Mouse (Mus musculus): Measurements from ENCODE around the gene Emc1.

Gene Emc1

DNA sequence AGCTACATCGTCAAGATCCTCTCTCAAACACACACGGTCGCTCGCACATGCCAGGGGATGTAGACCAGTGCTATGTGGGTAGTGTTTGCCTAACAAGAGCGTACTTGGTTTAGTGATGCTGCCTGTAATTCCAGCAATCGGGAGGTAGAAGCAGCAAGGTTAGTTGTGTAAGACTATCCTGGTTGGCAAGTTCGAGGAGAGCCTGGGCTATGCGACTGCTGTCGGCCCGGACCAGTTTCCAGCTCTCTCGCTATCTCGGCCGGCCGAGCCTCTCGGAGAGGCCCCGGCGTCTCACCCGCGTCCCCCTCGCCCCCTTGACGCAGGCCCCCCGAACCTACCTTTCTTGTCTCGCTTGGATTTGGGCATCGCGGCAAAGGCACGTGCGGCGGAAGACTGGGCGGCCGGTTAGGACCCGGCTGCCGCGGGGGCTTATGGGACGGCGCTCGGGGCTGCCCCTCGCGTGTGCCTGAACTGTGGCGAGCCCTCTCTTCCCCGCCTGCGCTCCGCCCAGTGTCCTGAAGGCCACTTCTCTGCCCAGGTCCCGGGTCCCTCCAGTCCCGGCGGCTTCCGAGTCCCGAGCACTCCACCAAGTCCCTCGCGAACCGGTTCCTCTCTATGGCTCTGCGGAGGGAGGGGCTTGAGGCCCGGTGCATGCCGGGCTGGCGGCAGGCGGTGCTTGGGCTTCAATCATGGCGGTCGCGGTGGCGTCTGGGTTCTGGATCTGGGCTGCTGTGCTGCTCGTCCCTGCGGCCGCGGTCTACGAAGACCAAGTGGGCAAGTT, at the start of gene Emc1, which contains the start of the genes Mrto4 and Ubr4:
Emc1 (plus strand) TSS at position 657 of the 781 bp plus-strand sequence.
Mrto4 (minus strand) TSS at position 646 of the 781 bp plus-strand sequence.
Ubr4 (plus strand) TSS at position 679 of the 781 bp plus-strand sequence.
- peak; percentile 83 to 90 for DNase-seq (ENCODE audit: low spot score in 2 of 2)

DNA sequence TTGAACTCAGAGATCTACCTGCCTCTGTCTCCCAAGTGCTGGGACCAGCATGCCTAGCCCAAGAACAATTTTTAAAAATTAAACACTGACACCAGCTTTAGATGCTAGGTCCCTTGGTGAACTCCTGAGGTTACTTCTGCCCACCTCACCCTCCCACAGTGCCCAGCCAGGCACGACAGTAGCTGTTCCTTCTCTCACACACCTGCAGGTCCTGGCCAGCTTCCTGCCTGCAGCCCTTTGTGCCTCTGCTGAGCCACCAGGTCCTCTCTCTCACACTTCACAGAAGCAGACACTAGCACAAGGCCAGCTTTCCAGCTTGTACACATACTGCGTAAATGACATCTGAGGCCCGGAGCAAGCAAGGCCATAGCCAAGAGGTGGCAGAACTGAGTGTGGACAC, 46.9 kb upstream of the Emc1 start:
- no peak for DNase-seq (ENCODE audit: low spot score in 2 of 2)

DNA sequence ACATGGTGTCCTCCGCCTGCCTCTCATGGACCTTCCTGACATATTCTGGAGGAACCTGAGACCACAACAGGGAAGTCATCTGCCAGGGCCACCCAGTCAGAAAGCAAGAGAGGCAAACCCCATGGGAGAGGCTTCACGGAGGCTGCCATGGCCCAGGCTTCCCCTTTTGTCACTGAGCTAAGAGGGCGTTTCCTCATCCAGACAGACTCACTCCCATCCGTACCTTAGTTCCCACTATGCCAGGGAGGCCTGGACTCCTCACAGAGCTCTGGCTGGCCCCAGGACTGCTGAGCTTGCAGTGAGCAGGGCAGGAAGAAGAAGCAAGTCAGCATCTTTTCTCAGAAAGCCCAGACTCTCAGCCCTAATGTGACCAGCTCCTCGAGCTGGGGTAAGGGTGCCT, 44.5 kb upstream of the Emc1 start:
- no peak for DNase-seq (ENCODE audit: low spot score in 2 of 2)

- no peak for DNase-seq (ENCODE audit: low spot score in 2 of 2)
These were observed 42.7 kb upstream of the Emc1 start for GRCm38 (mm10) chr4:139309651-139310050.

DNA sequence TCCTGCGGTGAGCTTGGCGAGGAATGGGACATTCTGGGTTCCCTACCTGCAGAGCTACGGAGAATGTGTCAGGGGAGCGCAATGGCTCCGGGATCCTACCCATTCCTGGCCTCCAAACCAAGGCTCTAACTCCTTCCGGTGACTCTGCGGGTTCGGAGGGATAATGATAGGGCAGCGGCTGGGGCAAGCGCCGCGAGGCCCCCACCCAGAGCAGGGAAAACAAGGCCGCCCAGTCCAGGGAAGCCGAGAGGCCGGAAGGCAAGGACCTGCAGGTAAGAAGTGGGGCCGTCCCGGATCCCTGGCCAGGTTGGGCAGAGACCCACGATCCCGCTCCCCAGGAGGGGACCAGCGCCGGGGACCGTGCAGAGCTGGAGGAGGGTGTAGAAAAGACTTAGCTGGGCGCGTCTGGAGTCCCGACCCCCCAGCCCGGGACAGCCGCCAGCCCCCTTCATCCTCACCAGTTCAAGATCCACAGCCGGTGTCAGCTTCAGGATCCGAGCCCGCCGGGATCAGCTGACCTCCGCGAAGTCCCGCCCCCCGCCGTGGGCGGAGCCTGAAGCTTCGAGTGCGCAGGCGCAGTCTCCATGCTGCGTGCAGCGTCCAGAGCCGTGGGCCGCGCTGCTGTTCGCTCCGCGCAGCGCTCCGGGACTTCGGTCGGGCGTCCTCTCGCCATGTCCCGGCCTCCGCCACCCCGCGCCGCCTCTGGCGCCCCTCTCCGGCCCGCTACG, 42.1 kb upstream of the Emc1 start, which contains the start of the genes Pqlc2 and Akr7a5:
Pqlc2 (minus strand) TSS at position 538 of the 728 bp plus-strand sequence.
Akr7a5 (plus strand) TSS at position 574 of the 728 bp plus-strand sequence.
- peak; percentile 98 to 99 for DNase-seq (ENCODE audit: low spot score in 2 of 2)

DNA sequence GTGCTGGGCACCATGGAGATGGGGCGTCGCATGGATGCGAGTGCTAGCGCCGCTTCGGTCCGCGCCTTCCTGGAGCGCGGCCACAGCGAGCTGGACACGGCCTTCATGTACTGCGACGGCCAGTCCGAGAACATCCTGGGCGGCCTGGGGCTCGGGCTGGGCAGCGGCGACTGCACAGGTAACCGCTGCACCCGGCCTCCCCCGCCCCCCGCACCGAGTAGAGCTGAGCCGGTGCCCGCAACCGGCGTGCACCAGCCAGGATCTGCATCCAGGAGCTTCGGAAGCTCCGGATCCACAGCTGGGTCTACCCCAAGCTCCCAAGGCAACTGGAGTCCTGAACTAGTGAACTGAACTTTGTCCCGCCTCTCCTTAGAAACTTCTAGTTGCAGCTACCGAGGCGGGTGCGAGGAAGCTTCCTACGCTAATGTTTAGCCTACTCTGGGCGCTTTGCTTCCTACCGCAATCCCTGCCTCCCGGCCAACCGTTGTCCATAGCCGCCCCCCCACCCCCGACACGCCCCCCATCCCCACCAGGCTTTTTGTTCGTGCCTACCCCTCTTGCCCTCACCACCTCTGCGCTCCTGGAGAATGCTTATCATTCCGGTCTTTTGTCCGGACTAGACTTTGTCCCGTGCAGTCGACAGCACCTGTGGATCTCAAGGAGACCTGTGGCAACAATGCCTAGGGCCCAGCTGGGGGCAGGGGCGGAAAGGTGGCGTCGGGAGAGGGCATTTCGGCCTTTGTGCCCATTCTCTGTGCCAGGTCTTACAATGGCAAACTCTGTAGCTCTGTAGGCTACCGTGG, 41.3 kb upstream of the Emc1 start:
- DNase-seq (ENCODE audit: low spot score in 2 of 2), result no peak

GRCm38 (mm10) chr4:139311707-139312106, 40.7 kb upstream of the Emc1 start:
- no peak for DNase-seq (ENCODE audit: low spot score in 2 of 2)

- DNase-seq (ENCODE audit: low spot score in 2 of 2), result no peak
These were observed 39.8 kb upstream of the Emc1 start for GRCm38 (mm10) chr4:139312632-139313031.

DNA sequence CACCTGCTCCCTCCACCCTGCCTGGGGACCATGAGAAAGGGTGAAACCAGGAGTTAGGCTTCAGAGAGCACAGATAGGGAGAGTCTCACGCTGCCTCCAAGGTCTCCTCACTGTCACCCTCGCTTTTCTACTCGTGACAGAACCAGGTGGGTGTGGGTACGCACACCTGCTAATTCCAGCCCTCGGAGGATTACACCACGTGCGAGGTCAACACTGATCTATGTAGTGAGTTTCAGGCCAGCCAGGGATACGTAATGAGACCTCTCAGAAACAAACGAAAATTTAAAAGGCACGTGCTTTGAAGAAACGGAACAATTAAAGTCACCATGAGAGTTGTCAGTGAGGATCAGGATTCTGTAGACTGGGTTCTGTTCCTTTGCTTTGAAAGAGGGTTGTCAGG, 33.9 kb upstream of the Emc1 start:
- no peak for DNase-seq (ENCODE audit: low spot score in 2 of 2)

DNA sequence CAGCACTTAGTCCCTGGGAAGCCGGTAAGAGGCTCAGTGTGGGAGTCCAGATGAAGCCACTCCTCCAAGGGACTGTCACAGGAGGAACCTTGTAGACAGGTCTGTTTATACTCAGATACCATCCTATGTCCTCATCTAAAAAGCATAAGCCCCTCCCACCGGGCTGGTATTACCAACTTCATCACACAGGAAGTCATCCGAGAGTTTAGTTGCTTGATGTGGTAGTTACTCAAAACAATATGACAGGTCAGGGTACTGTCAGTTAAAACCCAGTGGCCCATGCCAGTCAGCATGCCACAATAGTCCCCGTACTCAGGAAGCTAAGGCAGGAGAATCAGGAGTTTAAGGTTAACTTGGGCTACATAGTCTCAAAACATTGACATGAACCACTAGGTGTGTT, 32.6 kb upstream of the Emc1 start:
- no peak for DNase-seq (ENCODE audit: low spot score in 2 of 2)

- DNase-seq (ENCODE audit: low spot score in 2 of 2), result no peak
These were observed 21.8 kb upstream of the Emc1 start for GRCm38 (mm10) chr4:139330605-139331004.

- no peak for DNase-seq (ENCODE audit: low spot score in 2 of 2)
These were observed 17.6 kb upstream of the Emc1 start for GRCm38 (mm10) chr4:139334631-139335295.

DNA sequence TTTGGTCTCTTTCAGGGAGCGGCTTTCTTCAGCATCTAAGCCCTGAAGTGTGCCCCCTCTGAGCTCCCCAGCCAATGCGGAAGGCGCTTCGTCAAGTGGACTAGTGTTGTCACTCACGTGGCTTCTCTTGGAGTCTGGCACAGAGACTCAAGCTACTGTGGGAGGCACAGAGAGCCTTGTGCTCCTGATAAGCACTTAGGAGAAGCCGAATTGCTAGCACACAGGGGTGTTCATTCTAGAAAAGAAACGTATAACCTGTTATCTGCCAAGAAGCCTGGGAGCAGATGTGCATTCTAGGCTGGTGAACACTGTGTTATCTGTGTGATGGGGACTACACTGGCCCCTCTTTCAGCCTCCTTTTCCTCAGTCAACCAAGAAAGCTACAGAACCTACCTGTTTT, 16.9 kb upstream of the Emc1 start:
- no peak for DNase-seq (ENCODE audit: low spot score in 2 of 2)

GRCm38 (mm10) chr4:139336822-139337483, 15.4 kb upstream of the Emc1 start:
- DNase-seq (ENCODE audit: low spot score in 2 of 2), result peak; percentile 34 to 62

DNA sequence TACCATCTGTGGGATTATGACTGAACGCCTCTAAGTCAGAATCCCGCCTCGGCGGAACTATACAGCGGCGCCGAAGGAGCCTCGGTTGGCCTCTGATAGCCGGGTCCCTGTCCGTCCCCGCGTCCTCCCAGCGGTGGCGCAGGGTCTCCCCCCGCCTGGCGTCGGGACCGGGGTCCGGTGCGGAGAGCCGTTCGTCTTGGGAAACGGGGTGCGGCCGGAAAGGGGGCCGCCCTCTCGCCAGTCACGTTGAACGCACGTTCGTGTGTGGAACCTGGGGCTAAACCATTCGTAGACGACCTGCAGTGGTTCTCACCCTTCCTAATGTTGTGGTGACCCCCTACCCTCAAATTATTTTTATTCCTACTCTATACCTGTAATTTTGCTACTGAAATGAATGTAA, 14.2 kb upstream of the Emc1 start:
- DNase-seq (ENCODE audit: low spot score in 2 of 2), result no peak

DNA sequence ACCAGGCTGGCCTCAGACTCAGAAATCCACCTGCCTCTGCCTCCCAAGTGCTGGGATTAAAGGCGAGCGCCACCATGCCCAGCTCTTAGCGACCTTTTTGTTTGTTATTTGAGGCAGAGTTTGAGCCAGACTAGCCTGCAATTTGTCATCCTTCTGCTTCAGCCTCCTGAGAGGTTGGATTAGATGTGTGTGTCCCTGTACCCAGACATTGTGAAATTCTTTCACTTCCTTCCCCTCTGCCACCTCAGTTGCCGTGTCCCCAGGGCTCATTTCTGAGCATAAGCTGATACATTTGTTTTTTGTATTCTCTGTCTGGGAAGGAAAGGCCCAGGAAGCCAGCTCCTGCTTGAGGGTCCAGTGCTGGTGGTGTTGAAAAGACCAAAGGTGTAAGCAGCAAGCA, 11.6 kb upstream of the Emc1 start:
- no peak for DNase-seq (ENCODE audit: low spot score in 2 of 2)

DNA sequence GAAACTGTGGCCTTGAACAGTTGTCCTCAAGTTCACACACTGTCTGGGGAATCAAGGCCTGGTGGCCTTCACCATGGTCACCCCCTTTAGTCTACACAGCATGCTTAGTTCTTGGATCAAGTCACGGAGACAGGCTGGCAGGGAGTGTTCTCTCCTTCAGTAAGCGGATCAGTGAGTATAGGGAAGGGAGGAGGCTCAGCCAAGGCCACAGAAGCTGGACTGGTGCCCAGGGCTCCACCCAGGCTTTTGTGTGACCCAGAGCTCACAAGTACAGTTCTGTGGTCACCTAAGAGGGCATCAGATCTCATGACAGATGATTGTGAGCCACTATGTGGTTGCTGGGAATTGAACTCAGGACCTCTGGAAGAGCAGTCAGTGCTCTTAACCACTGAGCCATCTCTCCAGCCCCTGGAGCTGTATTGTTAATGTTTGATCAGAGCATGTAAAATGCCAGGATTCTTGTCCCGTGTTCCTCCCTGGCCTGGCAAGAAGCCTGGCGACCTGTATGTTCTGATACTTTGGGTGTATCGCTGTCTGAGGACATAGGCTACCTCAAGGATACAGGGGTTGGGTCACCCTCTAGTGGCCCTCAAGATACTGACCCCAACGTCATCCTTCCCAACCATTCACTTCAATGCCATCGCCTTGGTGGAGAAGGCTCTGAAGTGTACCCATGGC, 10.7 kb upstream of the Emc1 start:
- DNase-seq (ENCODE audit: low spot score in 2 of 2), result no peak

DNA sequence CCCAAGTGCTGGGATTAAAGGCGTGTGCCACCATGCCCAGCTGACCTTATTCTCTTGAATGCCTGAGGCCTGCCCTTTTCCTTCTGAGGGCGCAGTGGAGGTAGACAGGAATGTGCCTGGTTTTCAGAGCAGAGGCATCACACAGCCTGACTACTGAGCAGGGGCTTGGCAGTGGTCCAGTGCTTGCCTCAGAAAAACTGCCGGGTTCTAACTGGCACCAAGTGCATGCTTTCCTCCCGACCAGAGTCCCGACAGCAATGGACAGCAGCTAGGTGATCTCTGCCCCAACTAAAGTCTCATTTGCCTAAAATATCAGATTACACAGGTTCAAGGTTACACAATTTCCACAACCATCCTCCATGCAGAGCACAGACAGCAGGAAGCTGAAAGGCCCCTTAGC, 8.7 kb upstream of the Emc1 start:
- DNase-seq (ENCODE audit: low spot score in 2 of 2), result peak in 1 of 2 experiments; percentile 32

DNA sequence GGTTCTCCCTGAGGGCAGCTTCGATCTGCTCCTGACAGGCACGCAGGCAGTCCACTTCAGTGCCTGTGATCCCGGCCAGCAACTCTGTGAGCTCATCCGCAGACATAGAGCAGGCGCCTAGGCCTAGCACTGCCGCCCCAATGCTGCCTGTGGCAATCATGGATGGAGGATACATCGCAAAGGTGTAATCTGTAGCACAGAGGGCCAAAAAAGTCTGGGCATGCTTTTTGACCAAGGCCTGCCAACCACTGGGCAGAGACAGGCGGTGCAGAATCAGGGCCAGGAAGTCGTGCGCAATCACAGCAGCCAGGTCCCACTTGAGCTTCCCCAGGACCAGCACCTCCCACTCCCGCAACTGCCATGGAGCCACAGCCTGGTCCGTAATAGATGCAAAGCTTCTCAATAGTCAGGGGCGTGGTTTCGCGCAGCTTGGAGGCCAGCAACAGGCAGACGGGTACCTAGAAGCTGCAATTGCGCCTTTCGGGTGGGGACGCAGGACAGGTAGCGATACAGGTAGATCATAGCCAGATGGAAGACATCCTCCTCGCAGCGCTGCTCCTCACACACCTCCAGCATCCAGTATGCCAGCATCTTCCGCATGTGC, 6.9 kb upstream of the Emc1 start:
- no peak for DNase-seq (ENCODE audit: low spot score in 2 of 2)

GRCm38 (mm10) chr4:139352832-139353231, 445 bp downstream of the Emc1 start:
- no peak for DNase-seq (ENCODE audit: low spot score in 2 of 2)
